Mouse (Mus musculus): ENCODE measurements around the gene Mdm1.

- no peak for TF ChIP-seq POLR2A (IDR thresholded peaks at IDR 0.05; ENCODE audit: control insufficient read depth, extremely low read depth, insufficient read depth, low read length, poor library complexity)
- no peak for TF ChIP-seq CTCF (IDR thresholded peaks at IDR 0.05; ENCODE audit: borderline replicate concordance, control insufficient read depth, extremely low read depth, insufficient read depth, low read length, poor library complexity)
Measured at GRCm38 (mm10) chr10:118139837-118140570, 1.6 kb upstream of the Mdm1 start.

Measured in thymus, adult 2 months (tissue).